ENCODE assay signal across 25 mouse cellular contexts in the genomic region with DNA sequence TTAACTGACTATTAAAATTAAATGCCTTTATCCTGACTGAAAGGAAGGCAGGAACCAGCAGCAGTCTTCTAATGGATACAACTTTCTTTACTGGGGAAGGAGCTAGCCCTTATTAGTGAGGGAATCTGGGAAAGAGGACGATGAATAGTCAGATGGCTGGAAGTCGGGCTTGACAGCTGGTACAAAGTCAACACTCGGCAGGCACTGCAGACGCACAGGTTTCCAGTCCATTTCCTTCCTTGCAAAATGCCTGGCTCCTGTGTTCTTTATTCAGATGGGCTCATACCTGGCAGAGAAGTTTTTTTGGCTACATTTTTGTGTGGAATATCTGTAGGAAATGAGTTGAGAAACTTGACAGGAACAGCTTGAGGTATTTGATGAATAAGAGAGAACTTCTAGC.
"Had no signal": no experiment of that assay in that cellular context is flagged by ENCODE, and none has a peak within 500 bp of the region (broad histone marks: within the 10 kb centered on the region; RNA-seq: fewer than 3 reads in every experiment).

No protein-coding gene starts in this region.

- H3K27me3 ChIP-seq: heart, embryonic 13.5 days; heart, embryonic 15.5 days; hindbrain, embryonic 12.5 days; kidney, embryonic 15.5 days; limb, embryonic 13.5 days; limb, embryonic 15.5 days; liver, embryonic 12.5 days had no signal

- H3K4me3 ChIP-seq: heart, adult 2 months; heart, embryonic 13.5 days; heart, embryonic 15.5 days; hindbrain, embryonic 12.5 days; kidney, embryonic 15.5 days; limb, embryonic 13.5 days; limb, embryonic 15.5 days; liver, embryonic 12.5 days had no signal

- H3K4me1 ChIP-seq: heart, embryonic 13.5 days; heart, embryonic 15.5 days; hindbrain, embryonic 12.5 days; kidney, embryonic 15.5 days; limb, embryonic 13.5 days; limb, embryonic 15.5 days; liver, embryonic 12.5 days had no signal

- H3K4me2 ChIP-seq: heart, embryonic 11.5 days; heart, embryonic 13.5 days; heart, embryonic 15.5 days; hindbrain, embryonic 12.5 days; hindbrain, embryonic 14.5 days; kidney, embryonic 15.5 days; limb, embryonic 13.5 days; limb, embryonic 15.5 days; liver, embryonic 12.5 days had no signal

- DNase-seq: gastrocnemius, postnatal 14 days; gastrocnemius, postnatal 36 days; heart, adult 11 months; heart, adult 2 months; heart, postnatal 14 days; heart, postnatal 36 days; kidney, adult 11 months; kidney, adult 2 months; kidney, adult 9 months; kidney, postnatal 14 days; kidney, postnatal 36 days; layer of hippocampus, adult 9-11 months; layer of hippocampus, postnatal 36 days had no signal

- H3K36me3 ChIP-seq: heart, embryonic 13.5 days; heart, embryonic 15.5 days; hindbrain, embryonic 12.5 days; kidney, embryonic 15.5 days; limb, embryonic 13.5 days; limb, embryonic 15.5 days; liver, embryonic 12.5 days had no signal

- H3K9me3 ChIP-seq: heart, embryonic 13.5 days; heart, embryonic 15.5 days; hindbrain, embryonic 12.5 days; kidney, embryonic 15.5 days; limb, embryonic 13.5 days; limb, embryonic 15.5 days; liver, embryonic 12.5 days had no signal

- ATAC-seq: hindbrain, embryonic 16.5 days; intestine, embryonic 16.5 days; liver, embryonic 12.5 days had no signal

- H3K27ac ChIP-seq: heart, adult 2 months; heart, embryonic 13.5 days; heart, embryonic 15.5 days; hindbrain, embryonic 12.5 days; hindbrain, embryonic 14.5 days; kidney, embryonic 15.5 days; kidney, postnatal 0 days; limb, embryonic 13.5 days; limb, embryonic 15.5 days; liver, embryonic 12.5 days had no signal

- H3K9ac ChIP-seq: heart, embryonic 13.5 days; heart, embryonic 15.5 days; hindbrain, embryonic 12.5 days; hindbrain, embryonic 14.5 days; kidney, embryonic 15.5 days; limb, embryonic 13.5 days; limb, embryonic 15.5 days; liver, embryonic 12.5 days had no signal
